In the genomic region with DNA sequence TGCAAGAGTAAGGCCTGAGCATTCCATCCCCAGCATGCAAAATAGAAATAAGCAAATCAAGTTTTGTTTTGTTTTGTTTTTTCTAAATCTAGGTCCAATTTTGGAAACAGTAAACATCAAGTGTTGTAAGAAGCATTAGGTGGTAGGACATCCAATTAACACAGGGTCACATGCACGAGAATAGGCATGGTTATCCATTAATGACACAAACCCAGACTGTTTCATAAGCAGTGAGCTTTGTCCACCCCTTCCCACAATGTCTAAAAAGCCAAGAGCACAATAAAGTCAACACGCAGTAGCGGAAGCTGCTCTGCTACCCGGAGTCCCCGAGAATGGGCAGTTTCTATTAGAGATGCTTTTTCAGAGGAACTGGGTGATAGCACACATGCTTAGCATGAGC, we compare ENCODE assay signal across 25 mouse cellular contexts. TPM values are rescaled to one million over a fixed set of nuclear protein-coding genes. Genes with fewer than 3 reads are reported as not detected.
DNase-seq lines count a peak whose midpoint lies in the region; ATAC-seq and TF ChIP-seq lines count a peak whose summit lies in the region.
"Had no signal": no experiment of that assay in that cellular context is flagged by ENCODE, and none has a peak within 500 bp of the region (broad histone marks: within the 10 kb centered on the region; RNA-seq: fewer than 3 reads in every experiment).

No protein-coding gene starts in this region.

- DNase-seq in liver, adult 2 months (ENCODE audit: extremely low read depth, low read depth, low spot score), result peak; percentile 98
- no peak for DNase-seq in liver, embryonic 11.5 days (ENCODE audit: low spot score)
- DNase-seq in kidney, adult 9 months, result peak; percentile 93
- peak; percentile 68 for DNase-seq in kidney, postnatal 14 days
- DNase-seq in yolk sac, embryonic 10.5 days (ENCODE audit: low spot score), result peak; percentile 67
- DNase-seq in thymus, postnatal 36 days, result no peak
- DNase-seq: adrenal gland, postnatal 10 days; cerebellum, adult 8-10 months; cerebellum, postnatal 36 days; gastrocnemius, postnatal 25 days; heart, adult 18-20 months; heart, postnatal 36 days; layer of hippocampus, adult 9-11 months; midbrain, embryonic 14.5 days; spleen, adult 18-20 months; thymus, postnatal 25 days had no signal

- H3K9ac ChIP-seq in liver, adult 2 months (ENCODE audit: low read depth, low read length), result peak overlapping the region; percentile 19
- H3K9ac ChIP-seq in liver, embryonic 11.5 days (ENCODE audit: low read depth, low read length), result no peak overlapping the region
- H3K9ac ChIP-seq: hindbrain, embryonic 12.5 days; intestine, embryonic 15.5 days; liver, embryonic 14.5 days had no signal

- no peaks in the 10 kb centered on the region for H3K9me3 ChIP-seq in liver, embryonic 11.5 days (ENCODE audit: control insufficient read depth, low read length)
- H3K9me3 ChIP-seq: G1E; hindbrain, embryonic 12.5 days; intestine, embryonic 15.5 days had no signal

- H3K79me2 ChIP-seq in liver, adult 2 months (ENCODE audit: control insufficient read depth, insufficient read depth, low read length), result no peaks in the 10 kb centered on the region; the same call in 1 of the 2 replicates

- TF ChIP-seq POLR2A in liver, adult 2 months (IDR thresholded peaks at IDR 0.05; ENCODE audit: extremely low read depth, insufficient read depth, low read length), result no peak

- peaks cover 9% of the 10 kb centered on the region for H3K4me1 ChIP-seq in liver, adult 2 months (ENCODE audit: control insufficient read depth, insufficient read depth, low read length)
- peaks cover 4% of the 10 kb centered on the region for H3K4me1 ChIP-seq in liver, embryonic 11.5 days (replicated peaks; ENCODE audit: control insufficient read depth, insufficient read depth, low read length)
- H3K4me1 ChIP-seq: hindbrain, embryonic 12.5 days; intestine, embryonic 15.5 days had no signal

- no peak overlapping the region for H3K4me2 ChIP-seq in liver, embryonic 11.5 days
- H3K4me2 ChIP-seq: heart, embryonic 11.5 days; hindbrain, embryonic 12.5 days; intestine, embryonic 15.5 days had no signal

- TF ChIP-seq CTCF in liver, adult 2 months (IDR thresholded peaks at IDR 0.05; ENCODE audit: low read depth, low read length), result no peak

- whole genome bisulfite sequencing in liver, adult 2 months, result 17% methylated on average over 5 of the region's 5 CpGs
- WGBS in liver, embryonic 11.5 days, result 85% methylated on average over 5 of the region's 5 CpGs

- no peak overlapping the region for H3K4me3 ChIP-seq in liver, adult 2 months (ENCODE audit: insufficient read depth, low read depth, low read length)
- H3K4me3 ChIP-seq in liver, embryonic 11.5 days (ENCODE audit: low read depth, low read length), result no peak overlapping the region
- H3K4me3 ChIP-seq: hindbrain, embryonic 12.5 days; intestine, embryonic 15.5 days had no signal

- no peaks in the 10 kb centered on the region for H3K27me3 ChIP-seq in liver, adult 2 months (ENCODE audit: control insufficient read depth, insufficient read depth, low read length)
- no peaks in the 10 kb centered on the region for H3K27me3 ChIP-seq in liver, embryonic 11.5 days (replicated peaks; ENCODE audit: control insufficient read depth, insufficient read depth, low read length)
- H3K27me3 ChIP-seq: hindbrain, embryonic 12.5 days; intestine, embryonic 15.5 days had no signal

- ATAC-seq in liver, embryonic 11.5 days (replicated peaks; ENCODE audit: low FRiP score), result no peak
- ATAC-seq in activated CD4-positive, CD25-positive, alpha-beta regulatory T cell, adult 4 months, result no peak
- ATAC-seq: forebrain, embryonic 14.5 days; hindbrain, postnatal 0 days; intestine, embryonic 15.5 days; lung, postnatal 0 days had no signal

- H3K36me3 ChIP-seq in liver, adult 2 months (ENCODE audit: control insufficient read depth, insufficient read depth, low read length), result no peaks in the 10 kb centered on the region
- no peaks in the 10 kb centered on the region for H3K36me3 ChIP-seq in liver, embryonic 11.5 days (ENCODE audit: control insufficient read depth, insufficient read depth, low read length)
- H3K36me3 ChIP-seq: hindbrain, embryonic 12.5 days; intestine, embryonic 15.5 days had no signal

- peak overlapping the region; percentile 94 for H3K27ac ChIP-seq in liver, adult 2 months (replicated peaks; ENCODE audit: insufficient read depth, low read depth, low read length)
- H3K27ac ChIP-seq in liver, embryonic 11.5 days (ENCODE audit: low read depth, low read length), result no peak overlapping the region
- H3K27ac ChIP-seq: hindbrain, embryonic 12.5 days; hindbrain, postnatal 0 days; intestine, embryonic 15.5 days; liver, embryonic 14.5 days had no signal

RNA-seq across cellular contexts. Expression of gene Bid, which starts 11.5 kb away (rescaled TPM):
- total RNA-seq in liver, adult 2 months (2014; rRNA removed), result 13.9 and 16.8 TPM in 2 replicates
- polyA plus RNA-seq in liver, adult 2 months (2012; rRNA removed), result 6.1 and 6.9 TPM in 2 replicates
- polyA plus RNA-seq in liver, embryonic 11.5 days (2014; fragmentation: Nextera tagmentation; extraction: Ambion mirVana), result 48.2 and 51.5 TPM in 2 replicates
- polyA plus RNA-seq in activated CD4-positive, CD25-positive, alpha-beta regulatory T cell, adult 4 months (2017; shearing (Covaris generic)), result 10 to 100 TPM; 43.2 to 44.9 TPM

Comparison
In these comparisons a context has a peak if more than half of its experiments do, and no peak if none do; other contexts are left out.
1. DNase-seq: peak in liver, adult 2 months (single experiment), kidney, adult 9 months (single experiment), kidney, postnatal 14 days (single experiment) and yolk sac, embryonic 10.5 days (single experiment); none in liver, embryonic 11.5 days (single experiment) and thymus, postnatal 36 days (0 of 2).